Mouse (Mus musculus) liver, postnatal 0 days (tissue): Measurements from ENCODE around the gene Zfp764. TPM values are rescaled to one million over a fixed set of nuclear protein-coding genes. Genes with fewer than 3 reads are reported as not detected.
"Not testable (repeated sequence)": the region's sequence is repeated elsewhere in the genome, so short reads cannot be mapped to it uniquely, and the experiment has no call there.

Source experiments
- ATAC-seq: fragments of 200-750 bp; cut with Nextera tagmentation; 2 replicates; pipeline ENCODE4 v1.8.0; 2017; ENCODE audit warnings: mild to moderate bottlenecking, moderate library complexity
- DNase-seq: peaks from one replicate; pipeline ENCODE4 v3.0.0-alpha.2; 2016
- H3K27ac ChIP-seq: fragments of 300-500 bp; sonication (generic); 2 replicates; pipeline ENCODE4 v1.5.1; 2014; ENCODE audit warnings: antibody characterized with exemption, moderate library complexity, mild to moderate bottlenecking, low read depth
- H3K27me3 ChIP-seq: fragments of 300-500 bp; sonication (generic); 2 replicates; pipeline ENCODE4 v1.6.1; 2014; ENCODE audit warnings: low read length, control low read depth, mixed read lengths; ENCODE audit not compliant: insufficient read depth
- H3K36me3 ChIP-seq: fragments of 300-500 bp; sonication (generic); replicated peaks from 2 replicates; pipeline ENCODE4 v1.6.1; 2014; ENCODE audit warnings: mild to moderate bottlenecking, control low read depth, low read length, moderate library complexity, mixed read lengths; ENCODE audit not compliant: insufficient read depth
- H3K4me1 ChIP-seq: fragments of 300-500 bp; sonication (generic); 2 replicates; pipeline ENCODE4 v1.6.1; 2014; ENCODE audit warnings: antibody characterized with exemption, mild to moderate bottlenecking, control low read depth; ENCODE audit not compliant: insufficient read depth
- H3K4me2 ChIP-seq: fragments of 300-500 bp; sonication (generic); 2 replicates; pipeline ENCODE4 v1.6.1; 2014; ENCODE audit warnings: low read depth, mild to moderate bottlenecking, low read length, moderate library complexity, mixed read lengths
- H3K4me3 ChIP-seq: fragments of 300-500 bp; sonication (generic); 2 replicates; pipeline ENCODE4 v1.5.1; 2014; ENCODE audit warnings: low read depth, low read length
- H3K9ac ChIP-seq: fragments of 300-500 bp; sonication (generic); replicated peaks from 2 replicates; pipeline ENCODE4 v1.6.1; 2014; ENCODE audit warnings: mild to moderate bottlenecking, moderate library complexity
- H3K9me3 ChIP-seq: fragments of 300-500 bp; sonication (generic); 2 replicates; pipeline ENCODE4 v1.6.1; 2016; ENCODE audit warnings: mild to moderate bottlenecking, control low read depth, low read length, mixed read lengths
- CTCF ChIP-seq: sonication (generic); IDR thresholded peaks from 2 replicates; pipeline ENCODE4 v1.5.1; 2016; ENCODE audit warnings: antibody characterized with exemption, low read depth
- EP300 ChIP-seq: IDR thresholded peaks from 2 replicates; pipeline ENCODE4 v1.6.1; 2016; ENCODE audit warnings: antibody characterized with exemption, low read depth, mild to moderate bottlenecking
- WGBS: fragments of 180-500 bp; shearing (Covaris S2); extraction: QIAGEN DNeasy Blood & Tissue Kit; methylation state at CpG from one replicate; pipeline ENCODE4 v1.1.7; 2014; ENCODE audit not compliant: insufficient replicate concordance; 5-methylcytosine and 5-hydroxymethylcytosine counted together
- polyA plus RNA-seq: library from polyadenylated mRNA; unstranded; fragments of >200 nt; fragmentation: Nextera tagmentation; extraction: Ambion mirVana; gene quantifications from 2 replicates; pipeline ENCODE4 v1.2.1, GENCODE M21; 2015

The Zfp764 gene
- polyA plus RNA-seq, 1 experiment from 2014 or later, result 1.1 TPM

DNA sequence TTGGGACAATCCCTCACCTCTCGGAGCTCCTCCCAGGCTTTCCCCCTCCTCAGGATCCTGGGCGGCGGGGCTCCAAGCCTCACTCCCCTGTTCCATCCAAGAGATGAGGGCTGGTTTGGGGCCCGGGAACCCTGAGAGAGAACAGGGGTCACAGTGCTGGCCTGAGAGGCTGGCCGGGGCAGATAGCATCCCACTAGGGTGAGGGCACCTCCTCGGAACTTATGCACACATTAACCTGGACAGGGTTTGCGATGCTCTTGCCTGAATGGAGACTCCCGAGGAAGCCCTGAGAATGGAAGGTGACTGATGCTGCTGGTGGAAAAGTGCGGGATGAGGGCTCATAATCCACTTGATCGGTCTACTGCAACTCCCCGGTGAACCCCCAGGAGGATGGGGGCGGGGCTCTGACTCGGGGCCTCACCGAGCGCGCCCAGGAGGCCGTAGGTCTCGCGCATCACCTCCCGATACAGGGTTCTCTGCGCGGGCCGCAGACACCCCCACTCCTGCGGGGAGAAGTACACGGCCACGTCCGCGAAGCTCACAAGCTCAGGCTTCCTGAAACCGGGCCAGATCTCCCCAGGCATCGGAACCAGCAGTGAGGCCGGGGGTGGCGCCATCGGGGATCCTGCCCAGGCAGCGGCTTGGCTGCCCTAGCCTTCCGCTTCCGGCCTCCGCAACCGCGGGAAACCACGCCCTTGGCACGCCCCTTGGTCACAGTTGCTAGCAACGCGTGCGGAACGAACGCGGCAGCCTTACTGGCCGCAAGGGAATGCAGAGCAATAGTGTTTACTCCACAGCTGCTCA lies 15.0 kb upstream of the Zfp764 start, which contains the start of gene Zfp688:
Gene Zfp688, minus strand, starts transcription at position 681 of the 804 bp plus-strand sequence.
- 2% methylated on average over 48 of the region's 48 CpGs for WGBS
- TF ChIP-seq EP300 (no peak), CTCF (peak; percentile 42)
- H3K4me2 ChIP-seq, result peak within 1 kb of the TSS; percentile 99
- peak within 1 kb of the TSS; percentile 87 for H3K9ac ChIP-seq
- H3K27me3 ChIP-seq, result no peaks in the 10 kb centered on the region
- H3K4me3 ChIP-seq, result peak within 1 kb of the TSS; percentile 96
- ATAC-seq (peak; percentile 98), DNase-seq (peak; percentile 98)
- peaks cover 15% of the 10 kb centered on the region for H3K4me1 ChIP-seq
- H3K9me3 ChIP-seq, result no peaks in the 10 kb centered on the region
- peak within 1 kb of the TSS; percentile 77 for H3K27ac ChIP-seq
- H3K36me3 ChIP-seq, result peaks cover 6% of the 10 kb centered on the region; the same call in 1 of the 2 replicates

DNA sequence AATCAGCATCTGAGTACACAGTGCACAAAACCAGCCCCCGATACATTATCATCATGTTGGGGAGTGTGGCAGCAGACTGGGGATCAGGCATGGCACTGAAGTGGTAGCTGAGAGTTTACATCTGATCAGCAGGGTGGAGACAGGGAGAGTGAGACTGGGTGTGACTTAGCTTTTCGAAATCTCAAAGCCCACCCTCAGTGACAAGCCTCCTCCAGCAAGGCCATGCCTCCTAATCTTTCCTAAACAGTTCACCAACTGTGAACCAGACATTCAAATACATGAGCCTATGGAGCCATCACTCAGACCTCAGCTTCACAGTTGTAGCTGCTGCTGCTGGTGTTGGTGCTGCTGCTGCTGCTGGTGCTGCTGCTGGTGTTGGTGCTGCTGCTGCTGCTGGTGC lies 4.8 kb upstream of the Zfp764 start:
- WGBS, result 51% methylated on average over 2 of the region's 2 CpGs
- H3K27me3 ChIP-seq, result no peaks in the 10 kb centered on the region
- no peaks in the 10 kb centered on the region for H3K9me3 ChIP-seq
- ATAC-seq, result no peak
- H3K36me3 ChIP-seq, result no peaks in the 10 kb centered on the region
- H3K4me2 ChIP-seq, result no peak overlapping the region
- peaks cover 2% of the 10 kb centered on the region; the same call in 1 of the 2 replicates for H3K4me1 ChIP-seq
- TF ChIP-seq CTCF, result no peak
- TF ChIP-seq EP300, result no peak
- no peak overlapping the region for H3K9ac ChIP-seq
- no peak overlapping the region for H3K27ac ChIP-seq
- no peak for DNase-seq
- H3K4me3 ChIP-seq, result no peak overlapping the region

DNA sequence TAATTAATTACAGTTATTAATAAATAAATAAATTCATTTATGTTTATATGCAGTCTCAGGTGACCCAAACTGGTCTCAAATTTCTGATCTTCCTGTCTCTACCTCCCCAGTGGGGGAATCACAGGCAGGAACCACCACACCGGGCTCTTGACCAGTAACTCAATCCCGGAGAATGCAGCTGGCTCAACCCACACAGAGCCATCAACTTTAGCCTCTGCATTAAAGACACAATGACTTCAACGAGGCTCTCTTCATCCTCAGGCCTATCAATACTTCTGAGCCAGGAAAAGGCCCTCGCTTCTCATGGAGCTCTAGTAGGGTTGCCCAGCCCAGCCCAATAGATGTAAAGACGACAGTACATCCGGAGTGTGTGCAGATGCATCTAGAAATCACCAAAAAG lies 2.5 kb downstream of the Zfp764 start:
- H3K9ac ChIP-seq, H3K4me1 ChIP-seq, H3K4me2 ChIP-seq, H3K27ac ChIP-seq, H3K36me3 ChIP-seq, H3K27me3 ChIP-seq, ATAC-seq, H3K4me3 ChIP-seq, H3K9me3 ChIP-seq, DNase-seq: not testable (repeated sequence)
- WGBS, result 82% methylated on average over 6 of the region's 6 CpGs

DNA sequence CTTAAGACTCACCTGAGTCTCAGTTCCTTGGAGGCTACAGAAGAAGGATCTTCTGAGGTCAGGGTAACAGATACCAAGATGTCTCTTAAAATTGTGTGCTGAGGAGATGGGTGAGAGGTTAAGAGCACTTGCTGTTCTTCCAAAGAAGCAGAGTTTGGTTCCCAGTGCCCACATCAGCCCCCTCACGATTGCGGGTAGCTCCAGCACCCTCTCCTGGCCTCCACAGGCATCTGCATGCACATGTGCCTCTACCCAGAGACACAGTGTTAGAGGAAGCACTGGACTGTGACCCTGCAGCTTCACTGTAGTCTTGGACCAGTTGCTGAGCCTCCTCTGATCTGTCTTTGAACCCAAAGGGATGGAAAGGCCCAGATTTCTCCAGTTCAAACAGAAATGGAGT lies 3.6 kb downstream of the Zfp764 start:
- Histone ChIP-seq H3K4me2 (no peak overlapping the region), H3K9ac (no peak overlapping the region), H3K27me3 (no peaks in the 10 kb centered on the region), H3K4me1 (peaks cover 5% of the 10 kb centered on the region; the same call in 1 of the 2 replicates), H3K9me3 (no peaks in the 10 kb centered on the region), H3K27ac (no peak overlapping the region), H3K4me3 (no peak overlapping the region), H3K36me3 (no peaks in the 10 kb centered on the region)
- no peak for ATAC-seq
- 66% methylated on average over 2 of the region's 2 CpGs for WGBS
- peak; percentile 41 for TF ChIP-seq CTCF
- TF ChIP-seq EP300, result no peak
- DNase-seq, result no peak

DNA sequence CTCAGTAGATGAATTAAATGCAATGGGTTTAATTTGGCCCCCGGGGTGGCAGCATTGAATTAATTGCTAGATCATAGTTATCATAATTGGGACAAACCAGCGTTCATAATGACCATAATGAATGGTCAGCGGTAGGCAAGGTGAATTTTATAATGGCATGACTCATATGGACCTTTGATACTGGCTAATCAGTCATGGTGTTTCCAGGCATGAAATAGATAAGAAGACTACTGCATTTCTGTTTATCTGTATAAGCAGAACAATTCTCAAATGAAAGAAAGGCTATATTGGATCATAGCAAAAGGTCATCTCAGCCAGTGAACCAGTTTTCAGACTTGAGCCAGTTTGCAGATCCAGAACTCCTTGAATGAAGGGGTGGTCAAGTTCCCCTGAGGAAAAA lies 6.3 kb downstream of the Zfp764 start:
- H3K27me3 ChIP-seq, result no peaks in the 10 kb centered on the region
- no peaks in the 10 kb centered on the region for H3K4me1 ChIP-seq
- no peak overlapping the region for H3K9ac ChIP-seq
- H3K36me3 ChIP-seq, result no peaks in the 10 kb centered on the region
- TF ChIP-seq EP300, result no peak
- no peak for TF ChIP-seq CTCF
- no peak overlapping the region for H3K27ac ChIP-seq
- ATAC-seq, result no peak
- no peak overlapping the region for H3K4me2 ChIP-seq
- H3K4me3 ChIP-seq, result no peak overlapping the region
- WGBS, result 55% methylated on average over 3 of the region's 3 CpGs
- DNase-seq, result no peak
- H3K9me3 ChIP-seq, result no peaks in the 10 kb centered on the region

GRCm38 (mm10) chr7:127393944-127394333 lies 12.7 kb downstream of the Zfp764 start:
- Histone ChIP-seq H3K36me3 (no peaks in the 10 kb centered on the region), H3K4me3 (peak overlapping the region; percentile 59), H3K9me3 (no peaks in the 10 kb centered on the region), H3K27me3 (no peaks in the 10 kb centered on the region), H3K27ac (peak overlapping the region; percentile 5; the same call in 1 of the 2 replicates), H3K9ac (peak overlapping the region; percentile 28; the same call in 1 of the 2 replicates), H3K4me1 (peaks cover 15% of the 10 kb centered on the region), H3K4me2 (peak overlapping the region; percentile 73)
- peak; percentile 8; the same call in 1 of the 2 replicates for ATAC-seq
- WGBS, result 5% methylated on average over 7 of the region's 7 CpGs
- no peak for DNase-seq
- TF ChIP-seq EP300 (no peak), CTCF (no peak)
